Mouse (Mus musculus) brown adipose tissue, adult 24 weeks (tissue): Measurements from ENCODE around the gene Ddx3x. TPM values are rescaled to one million over a fixed set of nuclear protein-coding genes. Genes with fewer than 3 reads are reported as not detected.
"Not testable (repeated sequence)": the region's sequence is repeated elsewhere in the genome, so short reads cannot be mapped to it uniquely, and the experiment has no call there.

Source experiments
- H3K27ac ChIP-seq: fragments of 200-500 bp; replicated peaks from 2 replicates; pipeline ENCODE4 v1.5.1; 2012; ENCODE audit warnings: low read depth, mild to moderate bottlenecking, low read length
- H3K4me1 ChIP-seq: fragments of 200-500 bp; 2 replicates; pipeline ENCODE4 v1.6.1; 2012; ENCODE audit warnings: low read length, mixed read lengths; ENCODE audit not compliant: control insufficient read depth, insufficient read depth, insufficient read length
- H3K4me3 ChIP-seq: fragments of 200-500 bp; 2 replicates; pipeline ENCODE4 v1.5.1; 2012; ENCODE audit warnings: low read depth, mild to moderate bottlenecking, low read length, moderate library complexity; ENCODE audit not compliant: insufficient read depth
- polyA plus RNA-seq: library from polyadenylated mRNA; stranded (reverse); fragments of >200 nt; gene quantifications from 2 replicates; pipeline ENCODE4 v1.2.4, GENCODE M21; 2012; ENCODE audit not compliant: missing spikeins, insufficient read depth, insufficient read length

Gene Ddx3x
- polyA plus RNA-seq: 118 and 144 TPM in 2 replicates

GRCm38 (mm10) chrX:13280409-13281328, at the start of gene Ddx3x:
Ddx3x (plus strand) TSS chrX:13280970.
- Histone ChIP-seq H3K4me3 (peak within 1 kb of the TSS; percentile 97), H3K4me1 (no peaks in the 10 kb centered on the region), H3K27ac (peak within 1 kb of the TSS; percentile 100)

- H3K4me1 ChIP-seq: 0 out of 2 replicates have a peak, but pooled peaks cover 2% of the 10 kb centered on the region
- no peak overlapping the region; the same call in 1 of the 2 replicates for H3K27ac ChIP-seq
- H3K4me3 ChIP-seq: no peak overlapping the region
Measured at GRCm38 (mm10) chrX:13231243-13231642, 49.5 kb upstream of the Ddx3x start.

- H3K27ac ChIP-seq, H3K4me1 ChIP-seq, H3K4me3 ChIP-seq: not testable (repeated sequence)
Measured at GRCm38 (mm10) chrX:13232834-13233233, 47.9 kb upstream of the Ddx3x start.

- no peak overlapping the region for H3K27ac ChIP-seq
- 0 out of 2 replicates have a peak, but pooled peaks cover 2% of the 10 kb centered on the region for H3K4me1 ChIP-seq
- no peak overlapping the region for H3K4me3 ChIP-seq
Measured at GRCm38 (mm10) chrX:13233631-13234030, 47.1 kb upstream of the Ddx3x start.

- no peak overlapping the region for H3K4me3 ChIP-seq
- no peak overlapping the region for H3K27ac ChIP-seq
- 0 out of 2 replicates have a peak, but pooled peaks cover 2% of the 10 kb centered on the region for H3K4me1 ChIP-seq
Measured at GRCm38 (mm10) chrX:13234709-13235108, 46.1 kb upstream of the Ddx3x start.

- Histone ChIP-seq H3K27ac (no peak overlapping the region), H3K4me3 (no peak overlapping the region)
Measured at GRCm38 (mm10) chrX:13236100-13236568, 44.6 kb upstream of the Ddx3x start.

GRCm38 (mm10) chrX:13239455-13239854, 41.3 kb upstream of the Ddx3x start:
- Histone ChIP-seq H3K27ac (no peak overlapping the region), H3K4me1 (peaks cover 3% of the 10 kb centered on the region; the same call in 1 of the 2 replicates), H3K4me3 (no peak overlapping the region)

More at GRCm38 (mm10) chrX:13236100-13236568, 44.6 kb upstream of the Ddx3x start:
- H3K4me1 ChIP-seq: no peaks in the 10 kb centered on the region

GRCm38 (mm10) chrX:13240646-13241425, 39.9 kb upstream of the Ddx3x start:
- peak overlapping the region; percentile 71; the same call in 1 of the 2 replicates for H3K4me3 ChIP-seq
- peak overlapping the region; percentile 95 for H3K27ac ChIP-seq
- peaks cover 5% of the 10 kb centered on the region; the same call in 1 of the 2 replicates for H3K4me1 ChIP-seq

- Histone ChIP-seq H3K4me1 (peaks cover 5% of the 10 kb centered on the region; the same call in 1 of the 2 replicates), H3K4me3 (peak overlapping the region; percentile 71), H3K27ac (peak overlapping the region; percentile 95)
Measured at GRCm38 (mm10) chrX:13241426-13242319, 39.1 kb upstream of the Ddx3x start.

- H3K4me3 ChIP-seq: peak overlapping the region; percentile 71
- peak overlapping the region; percentile 95 for H3K27ac ChIP-seq
- H3K4me1 ChIP-seq: peaks cover 5% of the 10 kb centered on the region; the same call in 1 of the 2 replicates
Measured at GRCm38 (mm10) chrX:13242320-13243096, 38.3 kb upstream of the Ddx3x start.

- peaks cover 5% of the 10 kb centered on the region; the same call in 1 of the 2 replicates for H3K4me1 ChIP-seq
- H3K27ac ChIP-seq: peak overlapping the region; percentile 95
- H3K4me3 ChIP-seq: peak overlapping the region; percentile 71
Measured at GRCm38 (mm10) chrX:13243133-13244123, 37.3 kb upstream of the Ddx3x start.

GRCm38 (mm10) chrX:13244588-13244987, 36.2 kb upstream of the Ddx3x start:
- Histone ChIP-seq H3K27ac (peak overlapping the region; percentile 76), H3K4me3 (no peak overlapping the region), H3K4me1 (peaks cover 5% of the 10 kb centered on the region; the same call in 1 of the 2 replicates)
